Mouse (Mus musculus) kidney, postnatal 4 days (tissue): ENCODE measurements at regions not wholly inside any gene's neighbourhood (a gene's known extent, or its start where the extent isn't known, plus 50 kb on each side); places are given as distances from the start of the nearest gene placed in this dataset.

Experiments
- DNase-seq, 2 experiments: peaks; one replicate each; pipeline ENCODE4 v3.0.0; 2021; ENCODE audit warnings: mixed read lengths in 2 of 2

DNA sequence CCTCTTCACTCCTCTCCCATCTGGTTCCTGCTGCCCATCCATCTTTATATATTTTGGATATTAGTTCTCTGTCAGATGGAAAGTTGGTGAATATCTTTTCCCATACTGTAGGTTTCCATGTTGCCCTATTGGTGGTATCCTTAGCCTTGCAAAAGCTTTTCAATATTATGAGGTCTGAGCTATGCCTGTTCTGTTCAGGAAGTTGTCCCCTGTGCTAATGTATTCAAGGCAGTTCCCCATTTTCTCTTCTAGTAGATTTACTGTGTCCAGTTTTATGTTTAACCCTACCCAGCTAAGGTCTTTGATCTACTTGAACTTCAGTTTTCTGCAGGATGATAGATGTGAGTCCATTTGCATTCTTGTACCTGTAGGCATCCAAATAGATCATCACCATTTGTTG is 109.4 kb upstream of the Tusc1 start:
- DNase-seq, result no peak

DNA sequence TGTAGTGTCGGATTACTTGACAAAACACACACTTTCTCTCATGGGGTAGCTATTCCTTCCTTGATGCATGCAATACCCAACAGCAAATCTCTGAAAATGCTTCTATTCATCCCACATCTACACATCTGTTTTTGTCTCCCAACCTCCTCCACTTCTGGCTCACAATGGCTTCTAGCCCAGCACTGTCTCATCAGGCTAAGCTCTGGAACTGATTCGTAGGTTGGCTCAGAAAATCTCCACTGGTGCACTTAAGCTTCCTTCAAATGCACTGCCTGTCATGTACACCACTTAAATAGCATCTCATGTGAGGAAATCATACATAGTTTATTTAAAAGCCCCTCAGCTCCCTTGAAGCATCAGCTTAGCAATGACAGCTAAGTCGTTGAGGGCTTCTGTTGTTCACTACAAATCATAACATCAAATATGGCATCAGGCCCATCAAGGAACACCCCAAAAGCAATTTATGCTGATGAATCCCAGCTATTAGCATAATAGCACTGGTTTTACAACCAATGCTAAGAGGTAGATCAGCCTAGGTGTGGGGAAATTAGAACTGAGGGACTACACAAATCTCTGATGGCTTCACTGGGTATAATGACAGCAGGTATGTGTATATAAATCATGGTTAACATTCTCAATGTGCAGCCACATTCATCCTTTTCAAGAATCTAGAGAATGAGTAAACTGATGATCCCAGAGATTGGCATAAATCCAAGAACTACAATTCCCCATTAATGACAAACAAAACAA is 103.5 kb upstream of the Tusc1 start:
- no peak for DNase-seq

DNA sequence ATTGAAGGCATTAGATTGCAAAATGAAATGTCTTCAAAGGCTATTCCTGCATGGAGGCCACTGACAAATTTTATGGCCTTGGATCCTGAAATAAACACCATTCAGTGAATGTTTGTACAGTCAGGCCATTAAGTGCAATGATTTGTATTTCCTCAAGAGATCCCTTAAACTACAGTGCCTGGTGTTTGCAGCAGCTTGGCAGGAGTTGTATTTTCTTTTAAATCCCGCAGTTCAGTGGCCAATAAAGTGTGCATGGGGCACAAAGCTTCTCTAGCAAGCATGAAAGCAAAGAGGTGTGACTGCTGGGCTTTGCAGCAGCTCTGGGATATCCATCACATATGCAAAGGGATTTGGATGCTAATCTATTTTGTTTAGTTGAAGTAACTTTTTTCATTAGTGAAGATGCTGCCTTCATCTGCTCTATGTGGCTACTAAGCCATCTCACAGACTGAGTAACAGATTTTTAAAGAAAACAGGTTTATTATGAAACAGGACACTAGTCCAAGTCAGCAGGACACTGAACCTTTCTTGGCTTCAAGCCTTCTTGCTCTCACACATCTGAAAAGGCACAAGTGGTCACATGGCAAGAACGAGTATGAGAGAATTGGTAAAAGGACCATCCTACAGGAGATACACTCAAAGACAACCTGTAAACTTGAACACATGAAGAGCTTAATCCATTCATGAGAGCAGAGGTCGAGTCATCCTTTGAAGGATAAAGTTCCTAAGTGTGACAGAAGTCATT is 102.2 kb upstream of the Tusc1 start:
- DNase-seq, result peak; percentile 2 to 10

DNA sequence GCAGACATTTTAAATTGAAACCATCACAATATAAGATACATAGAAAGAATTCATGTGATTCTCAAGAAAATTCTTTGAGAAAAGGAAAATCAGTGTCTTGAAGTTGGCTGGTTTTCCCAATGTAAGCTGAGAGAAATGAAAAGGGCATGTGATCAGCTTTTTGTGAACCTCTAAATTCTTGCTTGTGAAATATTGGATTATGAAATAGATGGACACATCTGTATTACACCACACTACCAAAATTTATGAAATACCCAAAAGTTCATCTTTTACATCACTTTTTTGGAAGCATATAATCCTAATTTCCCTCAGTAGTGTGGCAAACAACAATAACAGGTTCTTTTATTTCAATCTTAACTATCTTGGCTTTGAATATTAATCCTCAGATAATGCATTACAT is 77.4 kb upstream of the Tusc1 start:
- DNase-seq, result no peak

DNA sequence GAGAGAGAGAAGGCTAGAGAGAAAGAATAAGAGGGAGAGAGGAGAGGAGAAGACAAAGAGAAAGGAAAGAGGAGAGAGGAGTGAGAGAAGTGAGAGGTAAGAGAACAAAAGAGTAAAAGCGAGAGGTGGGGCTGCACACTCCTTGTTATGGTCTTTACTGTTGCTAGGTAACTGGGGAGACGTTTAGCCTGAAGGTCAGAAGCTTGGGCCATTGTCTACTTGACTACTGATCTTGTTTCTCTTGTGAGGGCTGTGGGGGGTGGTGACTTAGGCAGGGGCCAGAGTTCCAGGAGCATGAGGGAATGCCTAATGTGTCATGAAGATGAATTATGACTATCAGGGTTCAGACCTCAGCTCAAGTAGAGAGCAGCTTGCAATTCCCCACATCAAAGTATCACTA is 71.6 kb upstream of the Tusc1 start:
- DNase-seq, result no peak

DNA sequence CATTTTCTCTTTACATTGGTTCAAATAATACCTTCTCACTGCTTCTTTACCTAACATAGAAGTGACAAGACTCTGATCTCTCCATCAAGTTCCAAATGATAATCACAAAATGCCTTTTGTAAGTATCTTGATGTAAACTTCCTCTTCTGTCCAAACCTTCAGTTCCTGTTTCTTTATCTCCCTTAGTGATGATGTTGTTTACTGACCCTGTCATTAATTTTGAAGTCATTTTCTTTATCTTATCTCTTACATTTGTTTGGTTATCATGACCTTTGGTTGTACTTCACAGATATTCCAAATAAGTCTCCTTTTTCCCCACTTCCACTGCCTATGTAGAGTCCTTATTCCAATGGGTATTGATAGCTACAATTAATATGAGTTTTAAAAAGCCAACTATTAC is 65.3 kb upstream of the Tusc1 start:
- no peak for DNase-seq
